Mouse (Mus musculus) thymus, postnatal 14 days (tissue): ENCODE results near the gene Rad9b.
A peak's percentile ranks its signal among the peaks of the same experiment; 100 is the strongest.

Source experiments
- DNase-seq: peaks from one replicate; pipeline ENCODE4 v3.0.0; 2021

Rad9b gene

GRCm38 (mm10) chr5:122311692-122312091 lies 42.3 kb downstream of the Rad9b start:
- peak; percentile 84 for DNase-seq

DNA sequence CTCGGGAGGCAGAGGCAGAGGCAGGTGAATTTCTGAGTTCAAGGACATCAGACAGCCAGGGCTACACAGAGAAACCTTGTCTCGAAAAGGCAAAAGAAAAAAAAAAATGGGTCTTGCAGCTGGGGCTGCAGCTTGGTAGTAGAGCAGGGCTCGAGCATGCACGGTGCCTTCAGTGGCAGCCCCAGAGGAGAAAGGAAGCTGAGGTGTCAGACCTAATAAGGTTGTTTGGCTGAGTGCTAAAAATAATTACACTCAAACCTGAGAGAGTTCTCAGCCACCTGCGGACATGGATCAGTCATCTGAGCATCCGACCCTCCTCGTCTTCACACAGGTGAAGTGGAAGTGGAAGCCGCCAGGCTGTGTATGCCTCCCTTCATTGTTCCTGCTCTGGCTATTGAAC lies 43.3 kb downstream of the Rad9b start:
- DNase-seq: peak; percentile 79

- DNase-seq: no peak
Observed at GRCm38 (mm10) chr5:122306536-122306935, 47.5 kb downstream of the Rad9b start.

DNA sequence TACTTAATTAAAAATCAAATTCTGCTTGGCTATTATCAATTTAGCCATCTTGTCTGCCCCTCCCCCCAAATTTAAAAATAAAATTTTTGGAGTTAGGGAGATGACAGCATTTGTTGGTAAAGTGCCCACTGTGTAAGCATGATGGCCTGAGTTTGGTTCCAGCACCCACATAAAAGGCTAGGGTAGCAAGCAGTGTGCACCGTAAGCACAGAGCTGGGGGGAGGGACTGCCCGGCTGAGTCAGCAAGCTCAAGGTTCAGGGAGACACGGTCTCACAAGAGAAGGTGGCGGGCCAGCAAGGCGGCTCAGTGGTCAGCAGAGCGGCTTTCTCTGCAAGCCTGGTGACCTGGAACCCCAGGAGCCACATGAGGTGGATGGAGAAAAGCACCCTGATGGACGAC lies 48.6 kb downstream of the Rad9b start:
- no peak for DNase-seq

DNA sequence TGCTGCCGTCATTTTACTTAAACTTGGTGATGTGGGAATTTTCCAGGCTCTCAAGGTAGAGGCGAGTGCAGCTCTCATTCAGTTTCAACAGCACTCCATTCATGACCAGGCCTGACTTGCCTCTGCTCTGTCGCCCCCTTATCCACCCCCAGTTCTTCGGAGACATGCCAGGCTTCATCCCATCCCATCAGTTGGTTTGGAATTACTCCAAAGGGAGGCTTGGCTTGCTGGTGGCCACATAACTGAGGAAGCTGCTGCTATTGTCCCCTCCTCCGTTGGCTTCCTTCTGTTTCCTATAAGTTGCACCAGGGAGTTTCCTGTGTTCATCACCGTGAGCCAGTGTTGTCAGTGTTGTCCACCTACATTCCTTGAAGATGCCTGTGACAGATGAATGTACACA lies 49.5 kb downstream of the Rad9b start:
- no peak for DNase-seq

- DNase-seq: no peak
Observed at GRCm38 (mm10) chr5:122303937-122304336, 50.1 kb downstream of the Rad9b start.

DNA sequence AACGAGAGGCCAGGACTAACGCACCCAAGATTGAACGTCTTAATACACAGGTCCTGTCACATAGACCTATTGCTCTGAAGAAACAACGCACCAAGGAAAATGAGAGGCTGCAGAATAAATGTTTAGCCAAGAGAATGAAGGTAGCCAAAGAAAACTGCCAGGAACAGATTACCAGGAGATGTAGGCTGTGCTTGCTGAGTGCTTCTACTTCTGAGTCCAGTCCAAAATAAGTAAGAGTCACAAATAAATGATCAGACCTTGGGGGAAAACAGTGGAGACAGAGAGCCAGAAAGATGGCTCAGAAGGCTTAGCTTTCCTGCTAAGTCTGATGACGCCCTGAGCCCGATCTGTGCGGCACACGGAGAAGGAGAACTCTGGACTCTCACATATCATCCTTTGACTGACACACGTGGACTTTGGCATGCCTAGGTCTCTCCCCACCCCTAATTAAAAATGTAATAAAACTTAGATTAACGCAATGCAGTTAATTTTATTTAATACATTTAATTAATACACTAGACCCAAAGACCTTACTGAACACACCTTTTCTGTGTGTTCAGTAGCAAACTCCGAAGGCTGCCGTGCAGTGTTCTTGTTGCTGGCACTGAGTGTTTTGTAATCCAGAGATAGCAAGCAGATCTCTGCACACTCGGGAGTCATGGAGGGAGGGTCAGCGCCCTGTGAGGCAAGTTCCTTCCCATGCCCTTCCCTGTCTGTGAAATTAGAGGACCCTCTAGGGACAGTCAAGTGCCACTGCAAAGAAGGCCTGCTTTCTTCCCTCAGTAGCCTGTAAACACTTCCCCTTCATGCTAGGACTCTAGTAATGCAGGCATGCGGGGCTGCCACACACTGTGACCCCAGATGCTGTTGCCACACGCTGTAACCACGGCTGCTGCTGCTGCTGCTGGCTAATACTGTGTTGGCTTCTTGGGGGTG lies 51.0 kb downstream of the Rad9b start:
- DNase-seq: no peak

DNA sequence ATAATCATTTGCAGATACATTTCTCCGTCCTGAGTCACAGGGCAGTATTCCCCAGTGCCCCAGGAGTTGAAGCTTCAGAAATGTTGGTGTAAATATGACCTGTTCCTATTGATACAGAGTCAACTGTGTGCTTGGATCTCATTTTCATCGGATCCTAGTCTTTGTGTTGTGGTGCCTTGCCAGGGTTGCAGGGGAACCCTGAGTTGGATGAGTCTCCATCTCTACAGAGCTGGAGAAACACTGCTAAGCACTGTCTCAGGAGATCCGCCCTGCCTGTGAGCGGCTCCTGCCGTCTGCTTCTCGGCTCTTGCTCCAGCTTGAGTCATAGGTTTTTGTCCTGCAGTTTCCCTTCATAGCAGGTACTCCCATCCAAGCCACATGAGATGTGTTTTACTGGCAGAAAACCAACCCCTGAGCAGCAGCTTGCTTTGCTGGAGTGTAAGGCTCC lies 53.9 kb downstream of the Rad9b start:
- no peak for DNase-seq

DNA sequence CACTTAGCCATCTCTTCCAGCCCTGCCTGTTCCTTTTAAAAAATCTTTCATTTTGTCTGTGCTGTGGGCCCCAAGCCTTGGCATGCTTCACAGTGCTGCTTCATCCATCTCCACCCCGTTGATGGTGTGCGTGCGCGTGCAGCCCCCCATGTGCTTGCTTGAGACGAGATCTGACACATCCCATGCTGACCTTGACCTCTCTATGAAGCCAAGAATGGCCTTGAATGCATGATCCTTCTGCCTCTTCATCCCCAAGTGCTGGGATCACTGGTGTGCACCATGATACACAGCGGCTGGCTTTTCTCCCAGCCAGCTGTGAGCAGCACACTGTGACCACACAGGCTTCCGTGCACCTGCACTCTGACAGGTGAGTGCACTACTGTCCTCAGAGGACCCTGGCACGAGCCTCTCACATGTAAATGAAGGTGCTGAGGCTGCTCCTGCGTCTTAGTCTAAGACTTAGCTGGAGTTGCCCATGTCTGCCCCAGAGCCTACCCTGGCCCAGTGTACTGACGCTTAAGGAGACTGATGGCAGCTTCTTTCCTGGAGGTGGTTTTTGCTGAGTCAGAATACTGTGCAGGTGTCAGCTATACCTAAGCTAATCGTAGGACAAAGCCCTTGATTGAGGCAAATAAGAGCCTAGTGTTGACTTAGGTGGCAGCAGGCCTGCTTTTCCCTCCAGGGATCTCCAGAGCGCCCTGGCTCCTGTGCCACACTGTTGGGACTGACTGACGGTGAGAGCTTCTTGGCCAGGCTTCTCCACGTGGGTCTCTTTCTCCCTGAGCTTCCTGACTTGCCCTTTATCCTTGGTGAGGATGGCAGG lies 58.7 kb downstream of the Rad9b start:
- DNase-seq: peak; percentile 70

DNA sequence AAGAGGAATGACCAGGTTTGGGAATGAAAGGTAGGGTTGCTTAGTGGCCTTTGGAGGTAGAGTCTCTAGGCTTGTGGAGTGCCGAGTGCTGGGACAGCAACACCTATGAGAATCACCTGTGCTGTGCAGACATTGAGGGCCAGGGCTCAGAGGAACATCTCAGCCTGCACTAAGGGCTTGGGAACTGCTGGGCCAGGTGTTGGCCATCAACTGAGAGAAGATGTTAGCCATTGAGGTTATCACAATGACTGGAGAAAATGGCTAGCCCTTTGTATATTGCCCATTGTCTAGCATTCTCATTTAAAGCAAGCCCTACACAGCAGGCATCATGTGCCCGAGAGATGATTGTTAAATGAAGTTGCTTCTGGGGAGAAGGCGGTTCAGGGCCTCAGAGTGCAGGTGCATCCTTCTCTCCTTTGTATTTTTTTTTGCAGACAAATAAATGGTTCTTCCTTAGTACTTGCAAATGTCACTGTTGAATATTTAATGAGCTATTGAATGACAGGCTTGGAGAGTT lies 59.8 kb downstream of the Rad9b start:
- DNase-seq: peak; percentile 44

DNA sequence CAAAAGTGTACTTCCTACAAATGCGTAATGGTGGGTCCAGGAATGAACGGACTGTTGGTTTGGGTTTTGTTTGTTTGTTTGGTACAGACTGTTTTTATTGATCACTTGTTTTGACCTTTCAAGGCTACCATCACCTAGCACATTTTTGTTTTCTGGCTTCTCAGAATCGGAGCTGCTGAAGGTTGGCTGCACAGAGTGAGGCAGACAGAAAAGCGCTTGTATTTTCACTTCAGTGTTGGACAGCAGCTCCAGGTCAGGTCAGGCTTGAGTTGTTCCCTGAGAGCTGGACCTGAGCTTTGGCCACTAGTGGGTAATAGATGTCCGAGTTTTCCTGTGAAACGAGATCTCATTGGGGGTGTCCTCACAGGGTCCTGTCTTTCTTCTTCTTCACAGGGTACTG lies 60.9 kb downstream of the Rad9b start:
- DNase-seq: no peak

DNA sequence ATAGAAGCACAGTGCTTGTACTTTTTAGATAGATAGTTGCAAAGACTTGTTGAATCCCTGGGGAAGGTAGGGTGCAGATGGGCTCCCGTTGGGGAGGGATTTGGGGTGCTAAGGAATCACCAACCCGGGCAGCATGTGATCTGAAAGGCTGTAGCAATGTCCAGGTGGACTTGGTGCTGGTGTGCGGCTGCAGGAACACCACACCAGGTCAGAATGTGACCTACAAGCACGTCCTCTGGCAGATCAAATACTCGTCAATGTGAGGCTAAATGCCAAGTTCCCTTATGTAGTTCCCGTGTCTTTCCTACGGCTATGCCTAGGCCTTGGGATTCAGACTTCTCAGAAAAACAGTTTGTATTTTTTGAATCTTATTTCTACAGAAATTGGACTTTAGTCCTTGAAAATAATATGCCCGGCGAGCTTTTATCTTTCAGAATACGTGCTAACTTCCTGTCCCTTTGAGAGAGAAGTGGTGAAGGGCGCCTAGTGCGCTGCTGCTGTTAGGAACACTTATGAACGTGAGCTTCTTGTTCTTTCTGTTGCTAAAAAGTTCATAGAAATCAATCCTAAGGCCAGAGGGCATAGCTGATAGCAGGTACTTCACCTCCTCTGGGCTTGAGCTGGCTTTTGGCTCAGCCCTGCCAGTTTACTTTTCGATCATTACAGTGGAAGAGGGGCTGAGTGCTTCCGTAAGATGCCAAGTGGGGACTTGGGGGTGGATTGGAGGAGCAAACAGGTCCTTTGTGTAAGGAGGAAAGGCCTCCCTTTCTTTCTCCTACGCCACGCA lies 62.3 kb downstream of the Rad9b start:
- peak; percentile 52 for DNase-seq

DNA sequence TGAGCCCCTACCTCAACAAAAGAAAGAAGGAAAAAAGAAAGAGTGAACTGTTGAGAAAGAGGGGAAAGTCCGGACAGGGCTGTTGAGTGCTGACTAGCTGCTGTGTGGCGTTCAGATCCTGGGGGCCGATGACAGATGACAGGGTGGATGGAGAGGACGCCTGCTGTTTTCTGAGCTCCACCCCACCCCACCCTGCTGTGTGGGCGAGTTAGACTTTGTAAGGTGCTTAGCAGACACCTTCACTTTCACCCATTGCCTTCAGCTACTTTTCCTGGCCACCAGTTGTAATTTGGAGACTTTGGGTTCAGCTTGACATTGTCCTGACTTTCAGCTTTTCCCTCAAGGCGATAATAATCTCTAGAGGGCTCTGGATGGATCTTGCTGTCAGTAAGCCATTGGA lies 62.9 kb downstream of the Rad9b start:
- DNase-seq: peak; percentile 65

GRCm38 (mm10) chr5:122288147-122288811 lies 65.8 kb downstream of the Rad9b start:
- DNase-seq: peak; percentile 54

DNA sequence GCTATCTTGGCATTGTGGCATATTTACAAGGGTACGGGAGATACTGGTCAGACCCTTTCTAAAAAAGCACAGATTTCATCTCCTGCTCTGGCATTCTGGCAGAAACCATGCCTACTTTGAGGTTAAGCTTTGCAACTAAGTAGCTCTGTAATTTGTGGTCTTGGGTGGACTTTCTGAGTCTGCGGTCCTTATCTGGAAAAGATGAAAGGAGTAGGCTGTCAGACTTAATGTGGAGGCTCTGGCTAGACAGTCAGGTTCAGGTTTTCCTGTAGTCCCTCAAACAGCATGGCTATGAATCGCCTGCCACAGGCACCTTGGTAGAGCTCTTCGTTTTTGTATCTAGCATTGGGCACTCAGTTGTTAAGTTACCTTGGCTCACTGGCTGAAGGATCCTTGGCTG lies 67.0 kb downstream of the Rad9b start:
- DNase-seq: no peak

- peak; percentile 63 for DNase-seq
Observed at GRCm38 (mm10) chr5:122286191-122286590, 67.8 kb downstream of the Rad9b start.

- DNase-seq: no peak
Observed at GRCm38 (mm10) chr5:122285767-122286150, 68.3 kb downstream of the Rad9b start.

DNA sequence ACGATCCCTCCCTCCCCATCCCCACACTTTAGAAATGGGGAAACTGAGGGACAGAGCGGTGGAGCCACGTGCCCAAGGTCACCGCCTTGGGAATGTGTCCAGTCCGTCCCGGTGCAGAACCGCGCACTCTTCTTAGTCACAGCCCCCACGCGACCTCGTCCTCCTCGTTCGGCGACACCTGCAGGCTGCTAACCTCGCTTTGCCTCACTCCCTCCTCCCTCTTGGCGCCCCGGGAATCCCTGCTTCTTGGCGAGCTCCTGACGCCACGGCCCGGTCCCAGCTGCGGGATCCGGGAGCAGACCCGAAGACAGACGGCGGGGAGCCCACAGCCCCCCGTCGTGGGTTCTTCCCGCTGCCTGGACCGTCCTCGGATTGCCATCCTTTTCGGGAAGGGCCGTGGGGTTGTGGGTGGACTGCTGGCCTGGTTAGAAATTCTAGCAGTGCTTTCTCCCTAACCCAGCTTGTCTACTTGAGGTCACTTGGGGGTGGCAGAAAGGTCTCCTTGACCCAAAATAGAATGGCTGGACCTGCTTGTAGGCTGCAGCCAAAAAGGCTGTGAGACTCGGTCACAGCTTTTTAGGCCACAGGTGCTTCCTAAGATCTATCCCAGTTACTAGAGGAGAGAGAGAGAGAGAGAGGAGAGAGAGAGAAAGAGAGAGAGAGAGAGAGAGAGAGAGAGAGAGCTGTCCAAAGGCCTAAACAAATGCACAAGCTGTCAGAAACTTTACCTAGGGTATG lies 68.8 kb downstream of the Rad9b start:
- peak; percentile 82 for DNase-seq

GRCm38 (mm10) chr5:122284183-122285028 lies 69.6 kb downstream of the Rad9b start, which contains the start of gene Pptc7:
TSS of gene Pptc7 (plus strand) at chr5:122284365.
- peak; percentile 95 for DNase-seq

DNA sequence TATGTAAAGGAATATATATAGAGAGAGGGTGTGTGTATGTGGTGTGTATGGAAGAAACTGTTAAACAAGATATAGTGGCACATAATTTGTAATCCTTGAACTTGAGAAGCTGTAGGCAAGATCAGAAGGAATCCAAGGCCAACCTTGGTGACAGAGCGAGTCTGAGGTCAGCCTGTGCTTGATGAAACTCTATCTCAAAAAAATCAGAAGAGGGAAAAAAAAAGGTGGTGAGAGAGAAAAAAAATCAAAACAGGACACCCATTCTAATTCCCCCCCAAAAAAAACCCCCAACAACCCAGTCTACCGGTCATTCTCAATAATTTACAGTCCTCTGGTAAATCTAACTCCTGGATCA lies 70.2 kb downstream of the Rad9b start:
- DNase-seq: no peak
